In the genomic region with DNA sequence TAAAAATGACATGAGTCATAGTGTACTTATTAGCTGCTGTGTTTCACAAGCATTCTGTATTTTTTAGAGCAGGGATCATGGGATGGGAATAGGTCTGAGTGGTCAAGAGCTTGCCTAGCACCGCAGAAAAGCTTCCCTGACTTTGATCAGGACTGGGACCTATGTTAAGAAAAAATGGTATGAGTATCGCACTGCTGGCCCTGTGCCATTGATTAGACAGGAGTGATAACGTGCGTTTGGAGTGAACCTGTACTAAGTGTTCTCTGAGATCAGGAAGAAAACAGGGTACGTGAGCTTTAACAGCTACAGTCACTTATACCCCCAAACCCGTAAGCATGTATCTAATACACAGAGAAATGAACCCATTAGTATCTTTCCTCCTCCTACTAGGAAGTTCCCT, we compare ENCODE assay signal across 25 mouse cellular contexts.
"Had no signal": no experiment of that assay in that cellular context is flagged by ENCODE, and none has a peak within 500 bp of the region (broad histone marks: within the 10 kb centered on the region; RNA-seq: fewer than 3 reads in every experiment).

No protein-coding gene starts in this region.

- H3K4me2 ChIP-seq: limb, embryonic 13.5 days; liver, embryonic 12.5 days; liver, embryonic 15.5 days; lung, embryonic 15.5 days; midbrain, embryonic 11.5 days; midbrain, embryonic 15.5 days; neural tube, embryonic 12.5 days; neural tube, embryonic 15.5 days had no signal

- H3K27ac ChIP-seq: kidney, postnatal 0 days; layer of hippocampus, adult 2 months; limb, embryonic 13.5 days; liver, embryonic 12.5 days; liver, embryonic 15.5 days; lung, embryonic 15.5 days; midbrain, embryonic 15.5 days; neural tube, embryonic 12.5 days; neural tube, embryonic 15.5 days; stomach, postnatal 0 days had no signal

- H3K27me3 ChIP-seq: limb, embryonic 13.5 days; liver, embryonic 12.5 days; liver, embryonic 15.5 days; lung, embryonic 15.5 days; megakaryocyte, embryonic 14.5 days; midbrain, embryonic 15.5 days; neural tube, embryonic 12.5 days; neural tube, embryonic 15.5 days had no signal

- H3K9ac ChIP-seq: limb, embryonic 13.5 days; liver, embryonic 12.5 days; liver, embryonic 15.5 days; lung, embryonic 15.5 days; midbrain, embryonic 15.5 days; neural tube, embryonic 12.5 days; neural tube, embryonic 15.5 days had no signal

- ATAC-seq: liver, embryonic 12.5 days had no signal

- DNase-seq: kidney, postnatal 25 days; layer of hippocampus, adult 9-11 months; liver; lung, adult 18-20 months; lung, postnatal 10 days; lung, postnatal 36 days; right cerebral cortex, adult 18-20 months; right cerebral cortex, postnatal 14 days; right cerebral cortex, postnatal 4 days; thymus, adult 2 months; thymus, postnatal 14 days; thymus, postnatal 4 days had no signal

- H3K36me3 ChIP-seq: midbrain, embryonic 15.5 days; neural tube, embryonic 12.5 days; neural tube, embryonic 15.5 days had no signal

- H3K9me3 ChIP-seq: limb, embryonic 10.5 days; limb, embryonic 13.5 days; liver, embryonic 12.5 days; liver, embryonic 15.5 days; lung, embryonic 15.5 days; megakaryocyte, embryonic 14.5 days; midbrain, embryonic 15.5 days; neural tube, embryonic 12.5 days; neural tube, embryonic 15.5 days had no signal

- H3K4me3 ChIP-seq: layer of hippocampus, adult 2 months; limb, embryonic 10.5 days; limb, embryonic 13.5 days; liver, embryonic 12.5 days; liver, embryonic 15.5 days; lung, embryonic 15.5 days; megakaryocyte, embryonic 14.5 days; midbrain, embryonic 15.5 days; neural tube, embryonic 12.5 days; neural tube, embryonic 15.5 days had no signal

- H3K4me1 ChIP-seq: liver, embryonic 12.5 days; lung, embryonic 15.5 days had no signal
